Mouse (Mus musculus) left cerebral cortex, adult 18-20 months (tissue): ENCODE measurements around the gene Rftn1. TPM values are rescaled to one million over a fixed set of nuclear protein-coding genes. Genes with fewer than 3 reads are reported as not detected.

ENCODE experiments used
- DNase-seq, 2 experiments: peaks; one replicate each; pipeline ENCODE4 v3.0.0; 2021 to 2022; ENCODE audit warnings: low spot score in 2 of 2, mixed read lengths in 1 of 2
- total RNA-seq, 2 experiments: library from RNA; stranded (reverse); gene quantifications; 2 replicates each; pipeline ENCODE4 v1.2.3; 2021

The Rftn1 gene
- total RNA-seq, 2 experiments from 2014 or later, result 9.8 to 10.0 TPM

DNA sequence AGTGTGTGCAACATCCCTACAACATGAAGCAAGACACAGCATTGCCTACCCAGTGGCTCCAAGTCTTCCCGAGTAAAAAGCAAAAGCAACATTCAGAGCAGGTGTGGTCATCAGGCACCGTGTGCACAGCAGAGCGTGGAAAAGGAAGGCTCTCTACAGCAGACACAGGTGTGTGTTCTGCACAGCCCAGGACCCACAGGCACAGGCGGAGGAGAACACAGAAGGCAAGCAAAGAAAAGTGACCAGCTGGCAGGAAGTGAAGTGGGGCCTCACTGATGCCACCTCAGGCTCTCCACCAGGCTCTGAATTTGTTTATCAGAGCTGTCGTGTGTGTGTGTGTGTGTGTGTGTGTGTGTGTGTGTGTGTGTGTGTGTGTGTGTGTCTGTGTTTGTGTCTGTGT lies 17.1 kb downstream of the Rftn1 start:
- no peak for DNase-seq

DNA sequence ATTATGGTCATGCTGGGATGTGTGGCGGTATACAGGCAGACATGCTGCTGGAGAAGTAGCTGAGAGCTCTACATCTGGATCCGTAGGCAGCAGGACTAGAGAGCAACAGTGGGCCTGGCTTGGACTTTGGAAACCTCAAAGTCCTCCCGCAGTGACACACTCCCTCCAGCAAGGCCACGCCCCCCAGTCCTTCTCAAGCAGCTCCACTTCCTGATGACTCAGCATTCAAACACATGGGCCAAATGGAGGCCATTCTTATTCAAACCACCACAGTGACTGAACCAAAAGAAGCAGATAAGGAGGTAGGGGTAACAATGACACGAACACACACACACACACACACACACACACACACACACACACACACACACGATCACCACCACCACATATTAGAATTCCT lies 17.7 kb downstream of the Rftn1 start:
- no peak for DNase-seq

DNA sequence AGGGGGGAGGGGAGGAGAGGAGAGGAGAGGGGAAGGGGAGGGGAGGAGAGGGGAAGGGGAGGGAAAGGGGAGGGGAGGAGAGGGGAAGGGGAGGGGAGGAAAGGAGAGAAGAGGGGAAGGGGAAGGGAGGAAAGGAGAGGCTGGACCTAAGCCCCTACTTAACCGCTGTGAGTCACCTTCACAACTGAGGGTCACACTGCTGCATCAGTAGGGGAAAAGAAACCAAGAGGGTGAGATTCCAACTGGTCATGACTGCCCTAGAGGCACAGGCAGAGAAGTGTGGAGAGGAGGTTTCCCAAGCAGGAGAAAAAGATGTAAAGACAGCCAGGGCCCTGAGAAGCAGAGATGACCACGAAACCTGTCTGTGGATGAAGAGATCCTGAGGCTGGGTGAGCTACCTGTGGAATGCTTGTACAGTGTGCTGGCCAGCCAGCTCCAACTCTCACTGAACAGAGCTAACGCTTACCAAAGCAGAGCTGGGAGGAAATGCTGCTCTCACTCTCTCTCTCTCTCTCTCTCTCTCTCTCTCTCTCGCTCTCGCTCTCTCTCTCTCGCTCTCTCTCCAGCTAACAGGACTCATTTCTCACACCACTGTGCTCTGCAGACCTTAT lies 19.4 kb downstream of the Rftn1 start:
- DNase-seq, result no peak

DNA sequence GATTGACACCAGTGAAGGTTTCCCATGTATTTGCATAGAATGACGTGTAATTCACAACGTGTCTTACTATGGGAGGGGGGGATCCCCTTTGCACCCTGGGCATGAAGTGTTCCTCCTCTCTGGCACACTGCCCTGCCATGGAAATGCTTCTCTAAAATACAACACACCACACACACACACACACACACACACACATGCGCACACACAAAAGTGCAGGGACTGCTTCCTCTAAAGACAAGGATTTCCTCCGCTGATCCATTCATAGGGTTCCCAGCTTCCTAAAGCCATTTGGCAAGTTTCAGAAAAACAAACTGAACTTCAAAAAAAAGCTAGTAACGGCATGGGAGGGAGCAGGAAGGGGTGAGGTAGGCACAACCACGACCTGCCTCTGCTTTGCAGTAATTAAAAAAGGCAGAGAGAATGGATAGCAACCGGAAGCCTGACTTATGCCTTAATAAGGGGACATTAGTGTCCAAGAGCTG lies 20.5 kb downstream of the Rftn1 start:
- no peak for DNase-seq

DNA sequence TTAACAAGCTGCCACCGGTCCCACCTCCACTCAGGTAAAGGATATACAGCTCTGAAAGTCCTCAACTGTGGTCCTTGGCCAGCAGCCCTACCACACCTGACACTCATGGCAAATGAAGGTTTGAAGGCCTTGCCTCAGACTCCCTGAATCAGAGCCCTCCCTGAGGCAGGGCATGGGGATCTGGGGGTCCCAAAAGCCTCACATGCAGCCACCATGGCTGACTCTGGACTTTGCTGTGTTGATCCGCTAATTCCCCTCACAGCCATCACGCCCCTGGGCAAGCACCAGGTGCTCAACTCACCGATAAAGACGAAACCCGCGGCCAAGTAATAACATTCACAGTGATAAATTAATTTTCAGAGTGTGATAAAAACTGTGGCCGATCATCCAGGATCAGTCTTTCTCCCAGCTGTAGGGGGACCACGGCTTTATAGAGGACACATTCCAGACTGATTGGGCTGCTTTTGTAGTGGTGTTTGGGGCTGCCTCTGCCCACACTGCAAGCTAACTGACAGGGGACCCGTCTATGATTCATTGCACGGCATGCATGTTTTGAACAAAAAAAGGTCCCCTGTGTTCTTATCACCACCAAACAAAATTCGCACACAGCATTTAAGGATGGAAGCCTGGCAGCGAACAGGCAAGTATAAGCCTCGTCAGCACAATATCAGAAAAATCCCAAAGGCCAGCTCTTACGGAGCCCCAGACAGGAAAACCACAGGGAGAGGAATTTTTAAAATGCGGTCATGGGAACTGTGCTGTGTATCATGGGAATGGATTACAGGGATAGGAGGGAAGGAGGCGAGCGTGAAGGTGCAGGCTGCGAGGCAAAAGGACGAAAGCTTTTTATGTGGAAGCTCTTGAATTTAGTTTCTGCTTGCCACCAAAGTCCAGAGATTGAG lies 29.3 kb downstream of the Rftn1 start:
- DNase-seq, result no peak

DNA sequence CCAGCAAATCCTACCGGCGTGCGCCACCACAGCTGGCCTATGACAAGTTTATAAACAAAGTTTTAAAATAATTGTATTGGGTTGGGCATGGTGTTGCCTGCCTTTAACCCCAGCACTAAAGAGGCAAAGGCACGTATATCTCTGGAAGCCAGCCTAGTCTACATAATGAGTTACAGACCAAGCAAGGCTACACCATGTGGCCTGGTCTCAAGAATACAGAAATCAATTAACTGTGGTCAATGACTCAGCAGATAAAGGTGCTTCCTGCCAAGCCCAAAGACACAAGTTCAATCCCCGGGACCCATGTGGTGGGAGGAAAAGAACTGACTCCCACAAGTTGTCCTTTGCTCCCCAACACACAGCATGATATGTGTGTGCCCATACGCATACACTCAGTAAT lies 30.1 kb downstream of the Rftn1 start:
- no peak for DNase-seq

DNA sequence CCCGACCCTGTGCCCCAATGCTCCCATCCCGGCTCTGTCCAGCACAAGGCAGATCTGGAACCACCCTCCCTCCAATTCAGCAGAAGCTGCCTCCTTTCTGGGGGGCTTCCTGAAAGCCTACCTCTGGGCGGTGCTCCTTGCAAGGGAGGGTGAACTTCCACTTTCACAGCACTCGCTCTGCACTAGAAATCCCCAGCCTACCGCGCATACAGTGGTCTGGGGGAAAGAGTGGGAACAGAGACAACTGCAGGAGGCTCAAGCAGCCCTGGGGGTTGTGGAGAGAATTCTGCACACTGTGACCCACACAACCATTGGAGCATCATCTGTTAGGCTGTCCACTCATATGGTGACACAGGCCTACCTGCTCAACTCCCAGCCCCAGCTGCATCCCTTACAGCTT lies 30.7 kb downstream of the Rftn1 start:
- no peak for DNase-seq

DNA sequence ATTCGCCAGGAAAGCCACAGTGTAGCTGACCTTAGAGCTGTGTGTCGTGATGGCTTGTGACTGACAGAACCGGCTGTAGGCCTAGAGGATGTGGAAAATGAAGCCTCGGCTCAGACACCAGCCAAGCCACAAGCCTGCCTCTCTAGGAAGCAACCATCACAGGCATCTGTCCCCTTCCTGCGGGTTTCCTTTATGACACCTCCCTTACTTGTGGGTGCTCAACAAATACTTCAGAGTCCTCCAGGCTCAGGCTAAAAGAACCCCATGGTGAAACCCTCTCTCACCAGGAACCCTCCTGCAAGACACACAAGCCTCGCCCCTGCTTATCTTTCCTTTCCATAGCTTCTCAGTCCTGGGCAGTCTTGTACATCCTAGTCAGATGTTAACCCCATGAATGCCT lies 31.9 kb downstream of the Rftn1 start:
- no peak for DNase-seq

DNA sequence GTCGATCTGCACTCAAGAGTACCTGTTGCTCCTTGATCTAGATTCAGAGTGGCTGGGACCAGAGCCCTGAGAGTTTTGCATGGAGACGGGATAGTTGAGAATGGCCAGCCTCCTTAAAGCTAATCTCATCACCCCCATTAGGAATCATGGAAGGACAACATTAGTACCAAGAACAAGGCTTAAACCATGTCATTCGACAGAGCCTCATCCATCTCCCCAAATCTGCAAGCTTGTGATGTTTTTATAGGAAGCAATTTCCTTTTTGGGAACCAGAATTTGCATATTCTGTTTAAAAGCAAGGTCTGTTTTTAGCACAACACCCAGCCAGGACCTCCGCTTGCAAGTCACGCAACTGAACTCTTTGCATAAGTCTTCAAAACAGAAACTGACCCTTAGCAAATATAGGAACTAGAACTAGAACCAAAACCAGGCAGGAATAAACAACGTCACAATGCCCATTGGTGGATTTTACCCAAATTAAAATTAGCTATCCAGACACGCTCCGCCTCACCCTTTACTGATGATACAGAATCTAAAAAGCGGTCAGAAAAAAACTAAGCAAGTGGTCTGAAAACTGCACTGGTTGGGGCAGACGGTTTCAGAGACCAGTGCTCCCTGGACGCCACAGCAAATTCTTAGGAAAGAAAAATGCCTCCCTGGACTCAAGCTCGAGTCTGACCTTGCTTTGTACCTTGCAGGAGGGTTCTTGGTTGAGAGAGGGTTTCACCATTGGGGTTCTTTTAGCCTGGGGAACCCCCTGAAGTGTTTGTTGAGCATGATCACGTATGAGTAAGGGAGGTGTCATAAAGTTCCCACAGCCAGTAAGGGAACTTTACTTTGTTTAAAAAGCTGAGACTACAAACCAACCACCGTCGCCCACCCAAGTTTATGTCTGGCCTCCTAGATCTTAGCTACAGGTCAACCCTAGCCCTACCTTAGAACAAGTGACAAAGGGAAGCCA lies 33.0 kb downstream of the Rftn1 start:
- DNase-seq, result no peak

DNA sequence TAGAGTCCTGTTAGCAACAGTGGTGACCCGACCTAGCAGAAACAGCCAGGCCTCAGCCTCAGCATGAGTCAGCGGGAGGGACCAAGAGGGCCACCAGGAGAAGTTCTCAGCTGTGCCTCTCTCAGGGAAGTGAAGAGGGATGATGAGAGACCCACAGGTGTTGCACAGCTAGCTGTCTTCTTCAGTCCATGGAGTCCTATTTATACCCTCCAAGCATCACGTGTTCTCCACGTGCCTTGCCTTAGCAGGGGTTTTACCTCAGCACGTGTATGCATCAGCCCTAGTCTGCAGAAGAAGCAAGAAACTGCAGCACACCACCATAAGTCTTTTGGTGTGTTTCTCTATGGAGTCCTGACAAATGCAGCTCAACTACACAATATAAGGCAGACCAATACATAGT lies 38.4 kb downstream of the Rftn1 start:
- no peak for DNase-seq

DNA sequence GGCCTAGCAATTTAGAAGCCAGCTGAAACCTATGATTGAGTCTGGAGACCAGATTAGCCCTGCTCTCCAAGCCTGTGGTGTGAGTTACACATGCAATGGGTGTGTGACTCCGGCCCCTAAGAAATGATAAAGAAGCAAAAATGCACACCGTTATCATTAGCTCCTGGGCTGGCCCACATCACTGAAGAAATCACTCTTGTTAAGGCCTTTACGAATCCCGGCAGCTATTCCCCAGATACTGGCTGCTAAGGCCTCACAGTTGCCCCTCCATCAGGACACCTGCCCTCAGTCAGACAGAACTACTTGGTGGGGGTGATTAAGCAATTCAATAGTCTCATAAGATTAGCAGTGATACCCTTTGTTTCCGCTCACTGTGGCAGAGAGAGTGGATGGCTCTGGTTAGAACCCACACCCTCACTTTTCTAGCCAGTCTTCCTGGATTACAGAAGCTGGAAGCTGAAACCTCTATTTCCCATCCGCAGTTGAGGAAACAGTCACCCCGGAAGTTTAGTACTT lies 39.2 kb downstream of the Rftn1 start:
- no peak for DNase-seq

DNA sequence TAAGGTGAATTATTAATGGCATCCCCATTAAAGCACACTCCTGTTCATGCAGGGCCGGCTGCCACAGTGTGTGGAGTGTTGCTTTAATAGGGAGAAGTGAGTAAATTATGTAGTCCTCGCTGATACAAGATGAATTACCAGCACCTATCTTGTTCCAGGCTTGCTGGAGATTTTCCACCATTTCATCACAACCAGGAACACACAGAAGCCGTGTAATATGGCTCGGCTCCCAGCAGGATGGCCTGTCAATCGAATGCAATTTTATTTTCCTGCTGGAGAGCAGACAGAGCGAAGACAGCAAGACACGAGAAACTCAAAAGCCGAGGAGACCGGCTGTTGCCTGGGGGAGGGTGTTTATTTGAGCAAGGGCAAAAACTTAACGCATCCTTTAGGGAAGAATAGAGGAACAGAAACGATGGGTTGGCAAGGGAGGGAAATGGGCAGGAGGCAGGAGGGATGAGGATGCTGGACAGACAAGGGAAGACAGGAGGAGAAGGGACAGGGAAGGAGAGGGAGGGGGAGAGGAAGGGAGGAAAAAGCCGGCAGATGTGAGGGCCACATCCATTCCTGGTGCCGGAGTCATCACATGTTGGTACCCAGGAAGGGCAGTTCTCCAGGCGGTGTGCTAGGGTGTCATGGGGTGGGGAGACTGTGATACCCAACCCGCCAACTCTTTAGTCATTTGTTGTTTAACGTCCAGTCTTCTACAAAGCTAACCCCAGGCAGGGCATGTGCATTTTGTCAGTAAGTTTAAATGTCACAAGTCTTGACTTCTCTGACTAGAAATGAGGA lies 39.9 kb downstream of the Rftn1 start:
- peak in 1 of 2 experiments; percentile 12 for DNase-seq

DNA sequence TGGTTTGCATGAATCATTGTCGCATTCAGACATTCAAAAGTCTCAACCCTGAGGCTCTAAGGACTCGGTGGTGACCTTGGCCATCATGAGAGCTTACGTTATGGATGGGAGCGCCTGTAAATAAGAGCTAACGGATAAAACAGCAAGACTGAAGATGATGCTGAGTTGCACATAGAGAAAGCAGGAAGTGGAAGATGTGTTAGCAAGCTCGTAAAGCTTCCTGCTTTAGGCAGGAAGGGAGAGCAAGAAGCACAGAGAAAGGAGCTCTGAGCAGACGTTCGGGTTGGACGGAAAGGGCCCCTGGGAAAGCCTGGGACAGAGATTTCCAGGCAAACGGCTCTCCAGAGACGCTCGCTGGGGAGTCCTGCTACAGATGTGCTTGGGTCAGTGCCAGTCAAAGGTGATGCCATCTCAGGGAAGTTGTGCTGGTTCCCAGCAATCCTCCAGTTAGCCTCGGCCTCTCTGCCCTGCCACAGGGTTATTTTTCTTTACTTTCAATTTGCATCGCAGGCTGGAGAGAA lies 40.7 kb downstream of the Rftn1 start:
- DNase-seq, result no peak

DNA sequence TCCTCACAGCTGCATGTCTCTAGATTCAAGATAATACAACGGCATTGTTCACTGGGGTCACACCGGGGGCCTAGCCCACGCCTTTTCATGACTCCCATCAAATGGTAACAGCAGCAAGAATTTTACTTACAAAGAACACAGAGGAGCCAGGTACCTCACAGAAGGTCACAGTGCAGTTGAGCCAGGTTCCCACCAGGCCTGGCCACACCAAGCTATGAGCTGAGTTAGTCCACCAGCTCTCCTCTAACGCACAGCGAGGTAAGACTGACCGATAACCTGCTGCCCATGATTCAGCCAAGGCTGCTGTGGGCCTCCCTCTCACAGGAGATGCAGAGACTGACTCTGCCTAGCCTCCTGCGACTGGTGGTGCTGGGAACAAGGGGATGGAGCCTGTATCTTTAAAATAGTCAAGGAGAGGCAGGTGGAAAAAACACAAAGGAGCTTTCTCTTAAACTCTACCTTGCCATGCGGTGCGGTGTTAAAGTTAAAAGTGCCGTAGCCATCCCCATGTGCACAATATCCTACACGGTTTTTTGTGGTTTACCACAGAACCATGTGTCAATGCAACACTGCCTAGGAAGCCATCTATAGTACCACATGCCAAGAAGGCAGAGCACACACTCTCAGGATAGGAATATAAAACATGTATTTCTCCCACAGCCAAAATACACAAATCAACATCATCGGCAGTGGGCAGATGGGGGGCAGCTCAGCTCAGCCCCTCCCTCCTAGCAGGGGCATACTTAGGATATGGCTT lies 42.5 kb downstream of the Rftn1 start:
- DNase-seq, result no peak

DNA sequence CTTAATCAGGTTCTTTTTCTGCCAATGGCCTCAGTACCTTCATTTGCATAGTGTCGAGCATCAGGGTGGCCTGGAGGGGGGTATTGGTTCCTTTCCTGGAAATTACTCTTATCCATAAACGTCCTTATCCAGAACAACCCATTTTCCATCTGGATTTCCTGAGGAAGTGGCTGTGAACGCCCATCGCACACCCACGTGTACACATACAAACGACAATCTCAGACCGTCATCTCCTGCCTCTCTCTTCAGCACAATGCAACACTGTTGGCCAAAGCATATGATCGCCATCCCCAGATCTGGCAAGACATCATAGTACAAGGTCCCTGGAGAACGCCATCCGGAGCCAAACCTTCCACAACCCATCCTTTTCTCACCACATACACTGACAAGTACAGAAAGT lies 47.1 kb downstream of the Rftn1 start:
- DNase-seq, result no peak

DNA sequence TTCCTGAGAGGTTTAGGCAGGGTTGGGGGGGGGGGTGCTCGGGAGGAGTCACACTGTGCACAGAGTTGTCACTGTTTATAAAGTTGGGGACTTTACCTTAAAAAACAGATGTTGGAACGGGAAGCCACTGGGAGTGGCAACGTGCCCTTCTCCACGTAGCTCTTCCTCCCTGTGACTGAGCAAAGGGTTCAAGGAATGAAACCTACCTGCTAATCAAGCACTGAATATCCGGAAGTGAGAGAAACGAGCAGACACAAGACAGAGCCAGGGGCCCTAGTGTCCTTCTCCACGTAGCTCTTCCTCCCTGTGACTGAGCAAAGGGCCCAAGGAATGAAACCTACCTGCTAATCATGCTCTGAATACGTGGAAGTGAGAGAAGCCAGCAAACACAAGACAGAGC lies 47.9 kb downstream of the Rftn1 start:
- DNase-seq, result no peak

DNA sequence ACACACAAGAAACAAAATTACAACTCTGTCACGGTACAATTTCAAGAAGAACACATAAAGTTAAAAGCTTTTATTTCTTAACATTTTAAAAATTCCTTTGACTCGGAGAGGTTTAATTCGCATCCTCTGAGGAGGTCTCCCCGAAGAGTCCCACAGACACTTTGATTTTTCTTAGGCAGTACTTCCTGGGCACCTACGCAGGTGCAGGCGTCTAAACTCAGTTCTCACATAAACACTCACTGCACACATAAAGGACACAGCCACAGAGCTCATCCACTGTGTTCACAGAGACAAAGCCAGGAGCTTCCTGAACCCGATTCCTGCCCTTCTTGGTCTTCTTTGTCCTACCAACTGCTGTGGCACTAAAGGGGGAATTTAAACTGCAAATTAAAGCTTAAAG lies 48.3 kb downstream of the Rftn1 start:
- DNase-seq, result no peak

DNA sequence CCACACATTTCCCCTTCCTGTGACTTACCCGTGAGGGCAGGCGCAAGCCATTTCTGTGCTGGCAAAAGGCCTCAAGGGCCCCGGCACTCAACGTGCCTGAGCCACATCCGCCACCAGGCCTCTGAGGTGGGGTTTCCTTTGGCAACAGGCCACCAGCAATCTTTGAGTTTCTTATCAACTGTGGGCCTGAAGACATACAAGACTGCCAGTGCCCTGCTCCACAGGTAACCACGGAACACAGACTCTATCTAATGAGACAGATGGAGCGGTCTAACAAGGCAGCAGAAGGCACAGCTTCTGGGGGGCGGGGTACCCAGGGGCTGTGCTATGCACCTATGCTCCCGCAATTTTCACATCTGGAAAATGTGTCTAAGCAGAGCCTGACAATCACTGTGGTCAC lies 54.4 kb downstream of the Rftn1 start:
- DNase-seq, result no peak

DNA sequence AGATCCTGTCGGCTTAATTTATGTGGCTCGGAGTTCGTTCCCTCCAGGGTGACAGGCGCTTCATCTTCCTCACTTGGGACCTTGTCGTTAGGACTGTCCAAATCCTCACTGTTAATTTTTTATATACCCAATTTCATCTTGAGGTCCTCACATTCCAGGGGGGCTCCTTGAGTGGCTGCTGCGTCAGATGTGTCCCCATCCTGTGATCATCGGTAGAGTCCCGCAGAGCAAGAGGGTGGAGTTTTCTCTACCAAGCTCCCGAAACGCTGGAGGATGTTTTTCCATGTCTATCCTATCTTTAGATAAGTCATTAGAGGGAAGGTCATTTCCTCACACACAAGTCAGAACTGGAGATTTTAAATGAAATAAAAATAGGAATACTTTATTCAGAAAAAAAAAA lies 55.0 kb downstream of the Rftn1 start:
- no peak for DNase-seq

DNA sequence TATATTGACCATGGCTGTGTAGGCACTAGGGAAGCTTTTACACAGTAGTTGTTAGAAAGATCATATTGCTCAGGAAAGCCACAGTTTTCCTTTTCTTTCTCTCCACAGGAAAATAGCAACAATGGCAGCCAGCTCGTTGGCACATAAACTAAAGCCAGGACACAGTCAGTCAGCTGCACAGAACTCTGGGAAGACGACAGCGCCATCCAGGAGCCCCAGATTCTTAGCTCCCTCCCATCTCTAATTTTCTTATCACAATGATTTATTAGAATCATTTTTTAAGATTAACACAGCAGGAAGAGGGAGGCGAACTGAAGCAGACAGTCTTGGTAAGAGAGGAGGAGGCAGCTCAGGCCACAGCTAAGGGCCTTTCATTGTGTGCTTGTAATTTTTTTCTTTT lies 58.8 kb downstream of the Rftn1 start:
- DNase-seq, result no peak
